Mouse (Mus musculus): ENCODE results near the gene Nadk2. TPM values are rescaled to one million over a fixed set of nuclear protein-coding genes. Genes with fewer than 3 reads are reported as not detected.

Gene Nadk2
- 14.9 and 24.9 TPM in 2 replicates for polyA plus RNA-seq (2021; fragmentation: Nextera tagmentation)
- long read RNA-seq, experiment 1, full-length matches to known transcripts: 64 of 241 reads
- long read RNA-seq, experiment 1, partial matches to known transcripts: 20 of 241 reads
- long read RNA-seq, experiment 1, other reads (novel, unspliced or antisense): 157 of 241 reads
- long read RNA-seq, experiment 2, full-length matches to known transcripts: 4 of 34 reads
- long read RNA-seq, experiment 2, partial matches to known transcripts: 4 of 34 reads
- long read RNA-seq, experiment 2, other reads (novel, unspliced or antisense): 26 of 34 reads

DNA sequence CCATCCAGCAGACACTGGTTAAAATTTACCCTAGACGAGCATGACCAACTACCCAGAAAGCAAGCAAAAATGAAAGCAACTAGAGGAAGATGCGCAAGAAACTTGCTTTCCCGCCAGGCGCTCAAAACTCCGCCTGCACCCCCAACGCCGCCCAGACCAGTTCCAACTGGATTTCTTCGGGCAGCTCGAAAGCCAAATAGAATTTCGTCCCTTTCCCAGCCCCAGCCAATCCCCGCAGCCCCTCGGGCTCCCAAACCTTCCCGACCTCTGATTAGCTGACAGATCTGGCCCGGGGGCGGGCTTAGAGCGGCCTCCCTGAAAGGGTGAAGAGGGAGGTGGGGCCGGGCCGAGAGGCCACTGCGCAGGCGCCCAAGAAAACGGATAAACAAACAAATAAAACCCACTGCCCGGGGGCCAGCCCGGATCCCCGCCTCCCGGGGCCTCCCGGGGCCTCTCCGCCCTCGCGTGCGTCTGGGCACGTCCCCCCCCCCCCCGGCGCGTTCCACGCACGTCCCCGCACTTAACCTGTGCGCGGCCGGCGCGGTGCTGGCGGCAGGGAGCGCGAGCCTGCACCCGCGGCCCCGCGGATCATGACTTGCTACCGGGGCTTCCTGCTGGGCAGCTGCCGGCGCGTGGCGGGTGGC lies at the start of gene Nadk2:
TSS of gene Nadk2 (plus strand) at position 349 of the 644 bp plus-strand sequence.

DNA sequence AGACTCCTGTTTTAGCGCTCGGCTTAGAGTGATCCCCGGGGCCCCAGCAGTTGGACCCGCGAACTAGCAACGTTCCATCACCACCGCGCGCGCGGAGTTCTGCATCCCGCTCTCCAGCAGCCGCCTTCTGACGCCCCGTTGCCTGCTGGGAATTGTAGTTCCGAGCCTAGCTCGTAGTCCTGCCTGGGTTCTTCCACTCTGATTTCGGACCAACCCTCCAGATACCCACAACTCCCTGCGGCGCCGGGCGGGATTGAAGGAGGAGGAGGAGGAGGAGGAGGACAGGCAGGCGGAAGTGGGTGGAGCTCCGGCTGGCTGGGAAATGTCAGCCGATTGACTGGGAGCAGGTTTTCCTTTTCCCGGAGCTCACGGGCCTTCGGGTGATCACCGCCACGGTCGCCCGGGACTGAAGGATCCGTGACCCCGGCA lies 69.2 kb downstream of the Nadk2 start, which contains the start of gene Lmbrd2:
TSS of gene Lmbrd2 (plus strand) at position 299 of the 429 bp plus-strand sequence.

GRCm38 (mm10) chr15:9155325-9155724 lies 84.3 kb downstream of the Nadk2 start, which contains the start of gene Skp2:
Gene Skp2, minus strand, starts transcription at chr15:9155425.

Other genes starting within 250 kb of the Nadk2 start
- 6.2 and 8.7 TPM in 2 replicates for gene Ranbp3l, start 103.3 kb upstream of the Nadk2 start, polyA plus RNA-seq (2021; fragmentation: Nextera tagmentation)
- gene Lmbrd2, start 69.3 kb downstream of the Nadk2 start, polyA plus RNA-seq (2021; fragmentation: Nextera tagmentation): 8.2 and 9.5 TPM in 2 replicates
- 1.3 and 1.5 TPM in 2 replicates for gene Skp2, start 84.2 kb downstream of the Nadk2 start, polyA plus RNA-seq (2021; fragmentation: Nextera tagmentation)
- not detected in 2 replicates for gene Ugt3a1, start 205.6 kb downstream of the Nadk2 start, polyA plus RNA-seq (2021; fragmentation: Nextera tagmentation)